Mouse (Mus musculus) neural tube, embryonic 14.5 days (tissue): Measurements from ENCODE around the gene Gm48551. TPM values are rescaled to one million over a fixed set of nuclear protein-coding genes. Genes with fewer than 3 reads are reported as not detected.

ENCODE experiments used
- ATAC-seq: fragments of 200-750 bp; cut with Nextera tagmentation; 2 replicates; pipeline ENCODE4 v1.8.0; 2017; ENCODE audit warnings: low read depth, mild to moderate bottlenecking, moderate TSS enrichment, moderate library complexity
- H3K27ac ChIP-seq: fragments of 300-500 bp; sonication (generic); 2 replicates; pipeline ENCODE4 v1.5.1; 2014; ENCODE audit warnings: low read depth, mild to moderate bottlenecking, control low read depth, low read length, moderate library complexity, mixed read lengths
- H3K27me3 ChIP-seq: fragments of 300-500 bp; sonication (generic); 2 replicates; pipeline ENCODE4 v1.6.1; 2014; ENCODE audit warnings: low read length; ENCODE audit not compliant: control insufficient read depth, insufficient read depth
- H3K36me3 ChIP-seq: fragments of 300-500 bp; sonication (generic); 2 replicates; pipeline ENCODE4 v1.6.1; 2014; ENCODE audit warnings: low read length, mixed read lengths; ENCODE audit not compliant: control insufficient read depth, insufficient read depth
- H3K4me1 ChIP-seq: fragments of 300-500 bp; sonication (generic); 2 replicates; pipeline ENCODE4 v1.6.1; 2014; ENCODE audit warnings: low read length; ENCODE audit not compliant: control insufficient read depth, insufficient read depth
- H3K4me2 ChIP-seq: fragments of 300-500 bp; sonication (generic); 2 replicates; pipeline ENCODE4 v1.6.1; 2014; ENCODE audit warnings: mild to moderate bottlenecking, low read depth, low read length, control low read depth
- H3K4me3 ChIP-seq: fragments of 300-500 bp; sonication (generic); 2 replicates; pipeline ENCODE4 v1.5.1; 2014; ENCODE audit warnings: low read depth, low read length, control low read depth, mixed read lengths
- H3K9ac ChIP-seq: fragments of 300-500 bp; sonication (generic); replicated peaks from 2 replicates; pipeline ENCODE4 v1.6.1; 2014; ENCODE audit warnings: low read depth, mild to moderate bottlenecking, control low read depth, low read length, mixed read lengths
- H3K9me3 ChIP-seq: fragments of 300-500 bp; sonication (generic); 2 replicates; pipeline ENCODE4 v1.6.1; 2016; ENCODE audit warnings: low read length; ENCODE audit not compliant: control insufficient read depth
- WGBS: fragments of 180-500 bp; shearing (Covaris S2); extraction: QIAGEN DNeasy Blood & Tissue Kit; methylation state at CpG from one replicate; pipeline ENCODE4 v1.1.7; 2014; 5-methylcytosine and 5-hydroxymethylcytosine counted together
- microRNA-seq: library from miRNA; unstranded; fragments of <30 nt; microRNA quantifications from one replicate; pipeline ENCODE4, GENCODE M21; 2016
- polyA plus RNA-seq: library from polyadenylated mRNA; unstranded; fragments of >200 nt; fragmentation: Nextera tagmentation; extraction: Ambion mirVana; gene quantifications from 2 replicates; pipeline ENCODE4 v1.2.1, GENCODE M21; 2014

The Gm48551 gene
- polyA plus RNA-seq, 1 experiment from 2014 or later, result 6.3 TPM

DNA sequence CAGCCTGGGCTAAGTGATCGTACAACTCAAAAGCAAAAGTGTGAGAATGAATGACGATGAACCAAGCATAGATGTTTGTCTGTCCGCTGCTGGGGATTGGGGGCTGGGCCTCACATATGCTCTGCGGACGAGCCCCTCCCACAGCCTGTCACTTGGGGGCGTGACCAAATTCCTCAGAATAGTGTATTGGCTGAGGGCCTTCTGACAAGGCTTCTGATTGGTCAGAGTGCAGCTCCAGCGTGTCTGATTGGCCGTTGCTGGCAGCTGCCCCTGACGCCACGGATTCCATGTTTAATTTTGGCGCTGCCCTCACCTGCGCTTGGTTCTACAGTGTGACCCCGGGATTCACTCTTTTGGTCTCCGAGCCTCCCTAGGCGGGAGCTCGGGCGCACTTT lies 48.6 kb downstream of the Gm48551 start:
- Histone ChIP-seq H3K9ac (no peak overlapping the region), H3K4me1 (peaks cover 15% of the 10 kb centered on the region; the same call in 1 of the 2 replicates), H3K36me3 (no peaks in the 10 kb centered on the region), H3K4me2 (peak overlapping the region; percentile 50), H3K9me3 (no peaks in the 10 kb centered on the region), H3K27ac (no peak overlapping the region), H3K4me3 (peak overlapping the region; percentile 19), H3K27me3 (no peaks in the 10 kb centered on the region)
- ATAC-seq, result peak; percentile 88
- WGBS, result 3% methylated on average over 17 of the region's 17 CpGs

DNA sequence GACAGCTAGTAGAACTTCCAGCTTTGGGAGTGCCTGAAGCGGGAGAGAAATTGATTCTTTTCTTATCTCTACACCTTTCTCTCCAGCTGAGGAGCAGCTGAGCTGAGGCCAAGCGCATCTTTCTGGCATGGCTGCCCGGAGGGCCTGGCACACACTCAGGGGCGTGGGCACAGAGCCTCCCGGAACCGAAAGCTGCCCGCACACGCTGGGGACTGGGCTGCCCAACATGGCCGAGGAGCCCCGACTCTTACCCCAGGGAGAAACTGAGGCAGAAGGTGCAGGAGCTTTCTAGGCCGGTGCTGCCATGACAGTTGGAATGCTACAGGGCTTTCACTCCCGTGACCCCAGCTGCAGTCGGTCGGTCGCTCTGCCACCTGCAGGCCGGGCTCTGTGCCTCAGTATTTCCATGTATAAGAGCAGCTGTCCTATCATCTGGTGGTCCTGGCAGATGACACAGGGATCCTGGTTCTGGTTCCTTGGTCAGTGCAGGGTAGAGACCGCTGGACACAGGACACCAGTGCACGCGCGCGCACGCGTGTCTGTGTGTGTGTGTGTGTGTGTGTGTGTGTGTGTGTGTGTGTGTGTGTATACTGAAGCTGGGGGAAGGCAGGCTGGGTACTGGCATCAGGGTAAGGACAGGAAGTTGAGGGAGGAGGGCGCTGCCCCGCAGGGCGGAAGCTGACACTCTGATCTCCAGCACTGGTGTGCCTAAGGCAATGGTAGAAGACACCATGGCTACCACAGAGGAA lies 49.4 kb downstream of the Gm48551 start:
- Histone ChIP-seq H3K36me3 (no peaks in the 10 kb centered on the region), H3K27me3 (no peaks in the 10 kb centered on the region), H3K9me3 (no peaks in the 10 kb centered on the region), H3K27ac (no peak overlapping the region), H3K4me3 (no peak overlapping the region), H3K4me1 (peaks cover 15% of the 10 kb centered on the region; the same call in 1 of the 2 replicates), H3K9ac (no peak overlapping the region), H3K4me2 (no peak overlapping the region; the same call in 1 of the 2 replicates)
- 72% methylated on average over 26 of the region's 26 CpGs for WGBS
- no peak for ATAC-seq

DNA sequence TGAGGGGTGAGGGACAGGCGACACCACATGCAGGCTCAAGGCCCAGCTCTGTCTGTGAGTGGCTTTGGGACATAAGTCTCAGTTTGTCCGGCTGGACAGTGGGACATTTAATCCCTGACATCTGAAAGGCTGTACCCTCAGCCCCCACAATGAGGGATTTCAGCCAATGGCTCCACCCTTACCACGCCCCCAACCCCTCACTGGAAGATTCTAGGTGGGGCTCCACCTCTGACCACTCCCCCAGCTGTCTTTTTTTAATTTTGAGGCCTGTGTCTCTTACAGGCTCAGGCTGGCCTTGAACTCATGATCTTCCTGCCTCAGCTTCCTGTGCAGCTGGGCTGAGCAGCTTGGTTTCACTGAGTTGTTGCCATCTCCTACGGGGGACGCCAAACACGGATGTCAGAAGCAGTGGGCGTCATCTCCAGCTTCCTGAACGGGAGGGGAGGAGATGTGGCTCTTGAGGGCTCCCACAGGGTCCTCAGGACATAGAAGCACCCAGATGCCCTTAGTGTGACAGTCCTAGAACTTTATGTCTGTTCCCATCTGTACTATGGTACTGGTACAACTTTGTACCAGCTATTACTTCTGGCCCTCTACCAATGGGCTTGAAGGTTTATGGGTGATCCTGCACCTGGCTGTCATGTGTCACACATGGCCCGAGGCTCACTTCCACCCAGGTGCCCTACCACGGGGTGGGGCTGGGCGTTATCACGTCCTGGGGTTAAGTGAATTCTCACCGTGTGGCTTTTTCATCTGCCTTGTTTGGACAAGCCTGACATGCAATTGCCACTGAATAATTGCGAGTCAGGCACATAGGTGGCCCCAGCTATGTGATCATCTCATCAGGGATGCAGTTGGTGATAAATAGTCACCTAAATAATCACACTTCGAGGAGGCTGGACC lies 50.3 kb downstream of the Gm48551 start:
- H3K9ac ChIP-seq, result no peak overlapping the region
- H3K36me3 ChIP-seq, result no peaks in the 10 kb centered on the region
- H3K9me3 ChIP-seq, result no peaks in the 10 kb centered on the region
- ATAC-seq, result no peak
- peaks cover 12% of the 10 kb centered on the region; the same call in 1 of the 2 replicates for H3K4me1 ChIP-seq
- H3K27me3 ChIP-seq, result no peaks in the 10 kb centered on the region
- 0 out of 2 replicates have a peak overlapping the region, but pooled peaks have one; percentile 22 for H3K27ac ChIP-seq
- H3K4me2 ChIP-seq, result no peak overlapping the region
- WGBS, result 62% methylated on average over 15 of the region's 15 CpGs
- no peak overlapping the region for H3K4me3 ChIP-seq

DNA sequence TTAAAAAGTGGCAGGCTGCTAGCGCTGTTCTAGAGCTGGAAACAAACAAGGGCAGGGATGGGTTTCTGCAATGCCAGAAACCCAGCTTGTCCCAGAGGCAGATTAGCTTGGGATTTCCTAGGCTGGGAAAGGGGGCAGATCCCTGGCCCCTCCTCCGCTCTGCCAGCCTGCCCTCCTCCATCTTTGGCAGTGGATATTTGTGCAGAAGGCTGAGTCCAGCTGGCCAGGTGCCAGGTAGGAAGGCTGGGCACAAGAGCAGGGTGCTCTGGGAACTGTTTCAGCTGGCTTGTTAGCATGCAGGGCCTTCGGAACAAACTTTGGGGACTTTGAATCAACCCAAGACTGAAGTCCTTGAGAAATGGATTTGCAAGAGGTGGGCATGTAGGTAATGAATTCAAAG lies 51.2 kb downstream of the Gm48551 start:
- Histone ChIP-seq H3K9me3 (no peaks in the 10 kb centered on the region), H3K4me2 (no peak overlapping the region), H3K9ac (no peak overlapping the region), H3K36me3 (no peaks in the 10 kb centered on the region), H3K27ac (0 out of 2 replicates have a peak overlapping the region, but pooled peaks have one; percentile 22), H3K4me3 (no peak overlapping the region), H3K4me1 (peaks cover 12% of the 10 kb centered on the region; the same call in 1 of the 2 replicates), H3K27me3 (no peaks in the 10 kb centered on the region)
- 67% methylated on average over 3 of the region's 3 CpGs for WGBS
- ATAC-seq, result no peak

DNA sequence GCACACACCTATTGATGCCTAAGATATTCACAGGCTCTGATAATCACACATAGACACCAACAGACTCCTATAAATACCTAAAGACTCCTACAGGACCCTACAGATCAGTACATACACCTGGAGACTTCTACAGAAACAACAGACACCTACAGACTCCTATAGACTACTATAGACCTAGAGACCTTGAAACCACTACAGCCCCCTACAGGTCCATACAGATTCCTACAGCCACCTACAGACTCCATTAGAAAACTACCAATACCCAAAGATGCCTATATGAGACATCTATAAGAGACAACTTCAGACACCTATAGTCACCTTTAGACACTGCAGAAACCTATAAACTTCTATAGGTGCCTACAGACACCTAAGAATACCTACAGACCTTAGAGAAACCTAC lies 56.8 kb downstream of the Gm48551 start:
- ATAC-seq, result no peak

More for the DNA sequence above, 56.8 kb downstream of the Gm48551 start:
- Histone ChIP-seq H3K36me3 (no peaks in the 10 kb centered on the region), H3K27ac (no peak overlapping the region), H3K9me3 (no peaks in the 10 kb centered on the region), H3K4me3 (no peak overlapping the region), H3K4me1 (no peaks in the 10 kb centered on the region), H3K4me2 (no peak overlapping the region), H3K27me3 (no peaks in the 10 kb centered on the region), H3K9ac (no peak overlapping the region)

Small RNA genes lying within 50 kb of the gene (microRNA-seq; reads per million reads assigned to microRNA genes)
- gene Mir1191b, result 0.85 reads per million
- not detected for gene Mir6913

Other genes starting within 250 kb of the Gm48551 start
- 11.0 and 12.6 TPM in 2 replicates for gene Zbtb7a, start 249.2 kb upstream of the Gm48551 start, polyA plus RNA-seq
- gene Pias4, start 216.5 kb upstream of the Gm48551 start, polyA plus RNA-seq, result 48.4 and 51.4 TPM in 2 replicates
- gene Eef2, start 207.8 kb upstream of the Gm48551 start, polyA plus RNA-seq, result 373 and 452 TPM in 2 replicates
- 64.5 and 67.3 TPM in 2 replicates for gene Dapk3, start 201.5 kb upstream of the Gm48551 start, polyA plus RNA-seq
- gene 4930442H23Rik, start 200.6 kb upstream of the Gm48551 start, polyA plus RNA-seq, result not detected in 2 replicates
- not detected in 2 replicates for gene Nmrk2, start 182.4 kb upstream of the Gm48551 start, polyA plus RNA-seq
- gene Atcay, start 153.6 kb upstream of the Gm48551 start, polyA plus RNA-seq, result 73.9 and 84.8 TPM in 2 replicates
- gene Zfr2, start 151.3 kb upstream of the Gm48551 start, polyA plus RNA-seq, result 21.1 and 25.1 TPM in 2 replicates
- 21.8 and 37.6 TPM in 2 replicates for gene Matk, start 131.5 kb upstream of the Gm48551 start, polyA plus RNA-seq
- 130 and 136 TPM in 2 replicates for gene Mrpl54, start 117.5 kb upstream of the Gm48551 start, polyA plus RNA-seq
- gene Apba3, start 117.5 kb upstream of the Gm48551 start, polyA plus RNA-seq, result 26.1 and 27.8 TPM in 2 replicates
- gene Tjp3, start 92.9 kb upstream of the Gm48551 start, polyA plus RNA-seq, result 2.6 and 4.4 TPM in 2 replicates
- 133 and 140 TPM in 2 replicates for gene Pip5k1c, start 91.5 kb upstream of the Gm48551 start, polyA plus RNA-seq
- gene Cactin, start 63.4 kb upstream of the Gm48551 start, polyA plus RNA-seq, result 14.3 and 18.7 TPM in 2 replicates
- 1.9 and 4.6 TPM in 2 replicates for gene Tbxa2r, start 55.7 kb upstream of the Gm48551 start, polyA plus RNA-seq
- 0.05 and 0.08 TPM in 2 replicates for gene Gipc3, start 41.2 kb upstream of the Gm48551 start, polyA plus RNA-seq
- gene Hmg20b, start 34.0 kb upstream of the Gm48551 start, polyA plus RNA-seq, result 29.9 and 38.0 TPM in 2 replicates
- gene Mfsd12, start 27.0 kb upstream of the Gm48551 start, polyA plus RNA-seq, result 8.4 and 8.7 TPM in 2 replicates
- gene 4930404N11Rik, start 18.6 kb upstream of the Gm48551 start, polyA plus RNA-seq, result 0.39 and 0.42 TPM in 2 replicates
- gene Fzr1, start 6.0 kb upstream of the Gm48551 start, polyA plus RNA-seq, result 114 and 125 TPM in 2 replicates
- gene Dohh, start within 50 bp of the Gm48551 start, polyA plus RNA-seq, result 61.0 and 68.0 TPM in 2 replicates
- gene Gm48552, start 4.5 kb downstream of the Gm48551 start, polyA plus RNA-seq, result 2.0 and 4.4 TPM in 2 replicates
- gene Smim24, start 8.6 kb downstream of the Gm48551 start, polyA plus RNA-seq, result 1.3 and 2.0 TPM in 2 replicates
- gene Nfic, start 71.2 kb downstream of the Gm48551 start, polyA plus RNA-seq, result 21.9 and 25.0 TPM in 2 replicates
- gene Celf5, start 98.2 kb downstream of the Gm48551 start, polyA plus RNA-seq, result 50.6 and 64.4 TPM in 2 replicates
- gene Ncln, start 111.9 kb downstream of the Gm48551 start, polyA plus RNA-seq, result 62.6 and 62.7 TPM in 2 replicates
- gene S1pr4, start 115.7 kb downstream of the Gm48551 start, polyA plus RNA-seq, result 0.29 and 0.79 TPM in 2 replicates
- 0.40 and 1.9 TPM in 2 replicates for gene Gna15, start 139.8 kb downstream of the Gm48551 start, polyA plus RNA-seq
- 81.1 and 89.8 TPM in 2 replicates for gene Gna11, start 160.7 kb downstream of the Gm48551 start, polyA plus RNA-seq
- 347 and 599 TPM in 2 replicates for gene Aes, start 175.0 kb downstream of the Gm48551 start, polyA plus RNA-seq
- gene Tle2, start 190.1 kb downstream of the Gm48551 start, polyA plus RNA-seq, result 32.4 and 37.3 TPM in 2 replicates
- 5.0 and 6.6 TPM in 2 replicates for gene Tle6, start 216.6 kb downstream of the Gm48551 start, polyA plus RNA-seq
- gene BC025920, start 221.8 kb downstream of the Gm48551 start, polyA plus RNA-seq, result 1.0 and 1.9 TPM in 2 replicates
- 48.9 and 53.6 TPM in 2 replicates for gene Sirt6, start 243.3 kb downstream of the Gm48551 start, polyA plus RNA-seq
- gene Ankrd24, start 244.1 kb downstream of the Gm48551 start, polyA plus RNA-seq, result 10.1 and 16.1 TPM in 2 replicates